Mouse (Mus musculus): ENCODE results near the gene Mob3b. TPM values are rescaled to one million over a fixed set of nuclear protein-coding genes. Genes with fewer than 3 reads are reported as not detected.

Gene Mob3b
- polyA plus RNA-seq, 1 experiment from 2014 or later = 3.5 TPM

DNA sequence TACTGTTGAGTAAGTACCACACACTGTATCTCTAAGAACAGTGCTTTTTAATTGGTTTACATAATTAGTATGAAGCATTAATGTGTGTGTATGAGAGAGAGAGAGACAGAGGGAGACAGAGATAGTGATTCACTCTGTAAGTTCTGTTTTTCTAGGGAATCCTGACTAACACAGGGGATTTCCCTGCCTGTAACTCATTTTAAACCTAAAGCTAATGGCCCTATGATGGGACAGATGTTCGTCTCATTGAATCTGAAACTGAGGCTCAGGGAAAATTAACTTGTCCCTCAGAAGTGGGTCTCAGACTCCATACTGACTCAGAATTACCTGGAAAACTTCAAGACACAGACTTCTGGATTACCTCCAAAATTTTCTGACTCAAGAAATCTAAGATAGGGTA is 96.3 kb downstream of the Mob3b start:
- Histone ChIP-seq H3K4me3 (no peak overlapping the region), H3K9ac (no peak overlapping the region), H3K27ac (ENCODE audit: poor library complexity, severe bottlenecking) (no peak overlapping the region), H3K27me3 (replicated peaks) (no peaks in the 10 kb centered on the region), H3K9me3 (replicated peaks) (no peaks in the 10 kb centered on the region), H3K4me1 (replicated peaks) (no peaks in the 10 kb centered on the region), H3K4me2 (no peak overlapping the region), H3K36me3 (no peaks in the 10 kb centered on the region)
- 93% methylated on average over 1 of the region's 1 CpGs for WGBS
- no peak for ATAC-seq (ENCODE audit: insufficient number of reproducible peaks, low FRiP score)

DNA sequence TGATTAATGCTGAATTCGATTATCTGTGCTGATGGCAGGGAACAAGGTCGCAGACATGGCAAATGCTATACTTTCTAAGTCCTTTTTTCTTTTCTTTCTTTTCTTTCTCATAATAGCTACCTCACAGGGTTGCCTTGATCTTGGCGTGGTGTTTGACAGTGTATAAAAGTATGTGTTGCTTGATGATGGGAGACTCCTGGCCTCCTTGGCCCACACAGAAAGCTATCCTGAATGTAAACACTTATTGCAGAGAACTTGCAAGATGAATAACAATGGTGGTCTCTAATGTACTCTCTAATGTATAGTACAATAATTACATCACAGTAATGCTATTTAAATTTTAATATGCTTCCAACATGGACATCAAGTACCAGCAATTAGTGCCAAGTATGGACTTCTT is 96.9 kb downstream of the Mob3b start:
- ATAC-seq (ENCODE audit: insufficient number of reproducible peaks, low FRiP score) = no peak
- Histone ChIP-seq H3K36me3 (no peaks in the 10 kb centered on the region), H3K27ac (ENCODE audit: poor library complexity, severe bottlenecking) (no peak overlapping the region), H3K4me3 (no peak overlapping the region), H3K4me1 (replicated peaks) (no peaks in the 10 kb centered on the region), H3K9ac (no peak overlapping the region), H3K27me3 (replicated peaks) (no peaks in the 10 kb centered on the region), H3K9me3 (replicated peaks) (no peaks in the 10 kb centered on the region), H3K4me2 (no peak overlapping the region)
- WGBS = 76% methylated on average over 3 of the region's 3 CpGs

- Histone ChIP-seq H3K4me1 (replicated peaks) (peaks cover 24% of the 10 kb centered on the region), H3K4me2 (no peak overlapping the region), H3K27ac (ENCODE audit: poor library complexity, severe bottlenecking) (no peak overlapping the region), H3K9ac (no peak overlapping the region), H3K27me3 (replicated peaks) (no peaks in the 10 kb centered on the region), H3K4me3 (no peak overlapping the region), H3K9me3 (replicated peaks) (no peaks in the 10 kb centered on the region), H3K36me3 (no peaks in the 10 kb centered on the region)
- 61% methylated on average over 2 of the region's 2 CpGs for WGBS
- no peak for ATAC-seq (ENCODE audit: insufficient number of reproducible peaks, low FRiP score)
Observed at GRCm38 (mm10) chr4:35054362-35054761, 102.9 kb downstream of the Mob3b start.

- H3K4me1 ChIP-seq (replicated peaks) = peaks cover 24% of the 10 kb centered on the region
- no peak for ATAC-seq (ENCODE audit: insufficient number of reproducible peaks, low FRiP score)
- H3K27ac ChIP-seq (ENCODE audit: poor library complexity, severe bottlenecking) = no peak overlapping the region
- H3K36me3 ChIP-seq = no peaks in the 10 kb centered on the region
- 65% methylated on average over 6 of the region's 6 CpGs for WGBS
- no peaks in the 10 kb centered on the region for H3K9me3 ChIP-seq (replicated peaks)
- H3K9ac ChIP-seq = no peak overlapping the region
- no peak overlapping the region for H3K4me2 ChIP-seq
- no peak overlapping the region for H3K4me3 ChIP-seq
- H3K27me3 ChIP-seq (replicated peaks) = no peaks in the 10 kb centered on the region
Observed at GRCm38 (mm10) chr4:35052174-35052942, 104.9 kb downstream of the Mob3b start.

- no peak overlapping the region for H3K9ac ChIP-seq
- H3K4me2 ChIP-seq = no peak overlapping the region
- H3K4me1 ChIP-seq (replicated peaks) = peaks cover 24% of the 10 kb centered on the region
- no peak overlapping the region for H3K4me3 ChIP-seq
- no peaks in the 10 kb centered on the region for H3K27me3 ChIP-seq (replicated peaks)
- WGBS = 75% methylated on average over 7 of the region's 7 CpGs
- H3K27ac ChIP-seq (ENCODE audit: poor library complexity, severe bottlenecking) = no peak overlapping the region
- H3K9me3 ChIP-seq (replicated peaks) = no peaks in the 10 kb centered on the region
- no peaks in the 10 kb centered on the region for H3K36me3 ChIP-seq
- no peak for ATAC-seq (ENCODE audit: insufficient number of reproducible peaks, low FRiP score)
Observed at GRCm38 (mm10) chr4:35051152-35051551, 106.1 kb downstream of the Mob3b start.

GRCm38 (mm10) chr4:35049742-35050058 is 107.6 kb downstream of the Mob3b start:
- H3K4me1 ChIP-seq (replicated peaks) = peaks cover 24% of the 10 kb centered on the region

DNA sequence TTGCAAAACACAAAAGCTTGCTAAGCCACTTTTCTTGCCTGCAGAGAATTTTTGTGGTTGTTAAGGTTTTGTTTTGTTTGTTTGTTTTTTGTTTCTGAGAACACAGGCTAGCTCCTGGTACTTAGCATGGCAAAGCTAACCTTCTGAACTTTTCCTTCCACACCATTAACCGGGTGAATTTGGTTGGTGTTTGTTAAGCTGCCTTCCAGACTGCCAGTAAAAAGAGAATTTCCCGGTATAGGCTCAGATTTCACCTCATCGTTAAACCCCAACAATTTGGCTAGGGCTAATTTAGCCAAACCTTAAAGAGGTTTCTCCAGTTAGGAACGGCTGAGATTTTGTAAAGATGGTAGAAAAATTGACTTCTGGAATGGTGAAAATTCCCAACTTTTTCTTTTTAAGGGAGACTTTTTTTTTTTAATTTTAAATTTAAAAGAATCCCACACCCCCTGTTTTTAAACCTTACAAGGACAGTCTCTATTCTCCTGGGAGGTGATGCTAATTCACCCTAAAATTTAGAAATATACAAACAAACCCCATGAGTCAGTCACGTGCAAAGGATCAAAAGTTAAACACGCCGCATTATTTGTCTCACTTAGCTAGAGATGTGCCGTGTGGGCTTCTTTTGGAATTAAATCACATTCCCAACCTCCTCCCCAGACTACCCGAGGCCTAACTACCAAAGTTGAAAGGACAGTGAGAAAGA is 108.1 kb downstream of the Mob3b start:
- Histone ChIP-seq H3K27ac (ENCODE audit: poor library complexity, severe bottlenecking) (no peak overlapping the region), H3K27me3 (replicated peaks) (no peaks in the 10 kb centered on the region), H3K9me3 (replicated peaks) (no peaks in the 10 kb centered on the region), H3K9ac (no peak overlapping the region), H3K4me1 (replicated peaks) (peaks cover 24% of the 10 kb centered on the region), H3K36me3 (no peaks in the 10 kb centered on the region), H3K4me3 (no peak overlapping the region), H3K4me2 (no peak overlapping the region)
- ATAC-seq (ENCODE audit: insufficient number of reproducible peaks, low FRiP score) = no peak
- 72% methylated on average over 9 of the region's 9 CpGs for WGBS

More at GRCm38 (mm10) chr4:35049742-35050058, 107.6 kb downstream of the Mob3b start:
- no peaks in the 10 kb centered on the region for H3K36me3 ChIP-seq
- no peak overlapping the region for H3K27ac ChIP-seq (ENCODE audit: poor library complexity, severe bottlenecking)
- no peaks in the 10 kb centered on the region for H3K9me3 ChIP-seq (replicated peaks)
- no peak overlapping the region for H3K9ac ChIP-seq
- H3K4me3 ChIP-seq = no peak overlapping the region
- 56% methylated on average over 5 of the region's 5 CpGs for WGBS
- H3K27me3 ChIP-seq (replicated peaks) = no peaks in the 10 kb centered on the region
- ATAC-seq (ENCODE audit: insufficient number of reproducible peaks, low FRiP score) = no peak
- no peak overlapping the region for H3K4me2 ChIP-seq

- 93% methylated on average over 5 of the region's 5 CpGs for WGBS
- H3K27ac ChIP-seq (ENCODE audit: poor library complexity, severe bottlenecking) = no peak overlapping the region
- H3K4me3 ChIP-seq = no peak overlapping the region
- no peak for ATAC-seq (ENCODE audit: insufficient number of reproducible peaks, low FRiP score)
- H3K4me1 ChIP-seq (replicated peaks) = peaks cover 6% of the 10 kb centered on the region; the same call in 1 of the 2 replicates
- H3K9ac ChIP-seq = no peak overlapping the region
- H3K4me2 ChIP-seq = no peak overlapping the region
- H3K27me3 ChIP-seq (replicated peaks) = no peaks in the 10 kb centered on the region
- H3K36me3 ChIP-seq = no peaks in the 10 kb centered on the region
- no peaks in the 10 kb centered on the region for H3K9me3 ChIP-seq (replicated peaks)
Observed at GRCm38 (mm10) chr4:35040896-35041295, 116.4 kb downstream of the Mob3b start.

GRCm38 (mm10) chr4:35040306-35040705 is 117.0 kb downstream of the Mob3b start:
- WGBS = 91% methylated on average over 1 of the region's 1 CpGs
- Histone ChIP-seq H3K27ac (ENCODE audit: poor library complexity, severe bottlenecking) (no peak overlapping the region), H3K36me3 (no peaks in the 10 kb centered on the region), H3K4me3 (no peak overlapping the region), H3K4me1 (replicated peaks) (peaks cover 6% of the 10 kb centered on the region; the same call in 1 of the 2 replicates), H3K9ac (no peak overlapping the region), H3K27me3 (replicated peaks) (no peaks in the 10 kb centered on the region), H3K4me2 (no peak overlapping the region), H3K9me3 (replicated peaks) (no peaks in the 10 kb centered on the region)
- no peak for ATAC-seq (ENCODE audit: insufficient number of reproducible peaks, low FRiP score)

DNA sequence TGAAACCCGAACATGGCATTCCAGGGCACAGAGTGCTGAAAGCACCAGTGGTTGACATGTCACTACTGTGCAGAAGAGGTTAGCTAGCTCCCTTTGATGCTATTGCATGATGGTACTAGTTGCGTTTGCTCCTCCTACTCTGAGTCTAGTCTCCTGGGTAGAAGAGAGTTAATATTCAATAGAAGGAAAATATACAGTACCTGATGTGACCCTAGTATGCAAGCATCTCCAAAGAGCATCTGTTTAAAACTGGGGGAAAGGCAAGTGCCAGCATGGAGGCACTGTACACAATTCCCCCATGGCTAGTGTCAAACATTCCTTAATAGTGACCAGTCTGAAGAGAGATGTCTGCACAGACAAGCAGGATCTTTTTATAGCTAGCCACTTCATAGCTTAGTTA is 119.5 kb downstream of the Mob3b start:
- Histone ChIP-seq H3K4me3 (no peak overlapping the region), H3K36me3 (no peaks in the 10 kb centered on the region), H3K4me2 (no peak overlapping the region), H3K4me1 (replicated peaks) (peaks cover 6% of the 10 kb centered on the region), H3K27ac (ENCODE audit: poor library complexity, severe bottlenecking) (no peak overlapping the region), H3K27me3 (replicated peaks) (no peaks in the 10 kb centered on the region), H3K9ac (no peak overlapping the region), H3K9me3 (replicated peaks) (no peaks in the 10 kb centered on the region)
- ATAC-seq (ENCODE audit: insufficient number of reproducible peaks, low FRiP score) = no peak
- 38% methylated on average over 2 of the region's 2 CpGs for WGBS

DNA sequence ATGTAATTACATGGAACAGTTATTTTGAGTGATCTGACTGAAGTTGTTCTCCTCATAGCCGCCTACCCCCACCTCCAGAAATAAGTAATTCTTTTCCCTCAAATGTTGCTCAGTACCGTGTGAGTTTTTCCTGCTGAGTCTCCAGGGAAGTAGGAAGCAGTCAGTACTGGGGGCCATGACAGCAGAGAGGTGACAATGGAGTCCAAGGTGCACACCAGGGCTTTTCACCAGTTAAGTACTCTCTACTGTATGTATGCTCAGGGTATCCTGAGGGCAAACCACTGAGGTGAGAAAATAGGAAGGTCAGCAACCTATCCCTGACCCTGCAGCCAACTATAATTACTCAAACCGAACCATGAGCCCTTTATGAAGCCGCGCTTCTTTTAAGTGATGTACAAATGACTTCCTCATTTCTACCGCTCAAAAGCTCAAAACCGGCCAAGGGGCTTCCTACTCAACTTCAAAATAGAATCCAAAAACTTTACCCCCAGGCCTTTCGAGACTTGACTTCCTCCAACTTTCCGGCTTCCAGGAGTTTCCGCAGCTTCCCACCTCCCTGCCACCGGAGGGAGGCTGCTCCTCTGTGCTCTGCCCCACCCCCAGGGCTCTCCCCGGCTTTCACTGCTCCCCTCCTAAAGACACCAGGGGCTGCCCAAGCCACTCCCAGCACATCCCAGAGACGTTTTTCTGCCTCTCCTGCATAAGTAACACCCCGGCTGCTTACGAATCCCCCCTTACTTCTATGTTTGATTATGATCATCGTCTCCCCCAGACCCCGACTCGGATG is 122.6 kb downstream of the Mob3b start:
- Histone ChIP-seq H3K4me2 (peak overlapping the region; percentile 51), H3K9me3 (replicated peaks) (no peaks in the 10 kb centered on the region), H3K4me1 (replicated peaks) (peaks cover 12% of the 10 kb centered on the region), H3K9ac (no peak overlapping the region), H3K27me3 (replicated peaks) (no peaks in the 10 kb centered on the region), H3K27ac (ENCODE audit: poor library complexity, severe bottlenecking) (no peak overlapping the region), H3K4me3 (no peak overlapping the region), H3K36me3 (no peaks in the 10 kb centered on the region)
- WGBS = 47% methylated on average over 18 of the region's 18 CpGs
- ATAC-seq (ENCODE audit: insufficient number of reproducible peaks, low FRiP score) = no peak
